Mouse (Mus musculus) heart, embryonic 14.5 days (tissue): ENCODE results near the gene Krtap12-1. TPM values are rescaled to one million over a fixed set of nuclear protein-coding genes. Genes with fewer than 3 reads are reported as not detected.

ENCODE experiments used
- ATAC-seq: fragments of 200-750 bp; cut with Nextera tagmentation; 2 replicates; pipeline ENCODE4 v1.8.0; 2017; ENCODE audit warnings: low read depth, moderate TSS enrichment; ENCODE audit not compliant: insufficient number of reproducible peaks, insufficient read depth, low FRiP score
- H3K27ac ChIP-seq, 2 experiments: fragments of 200-500 bp in 1 of 2; fragments of 300-500 bp in 1 of 2; sonication (generic) in 1 of 2; replicated peaks in 1 of 2; 2 replicates each; pipeline ENCODE4 v1.5.1; 2012 to 2014; ENCODE audit warnings: low read depth in 2 of 2, low read length in 2 of 2, control low read depth in 1 of 2, mild to moderate bottlenecking in 1 of 2, mixed read lengths in 1 of 2; ENCODE audit not compliant: control insufficient read depth in 1 of 2, insufficient read depth in 1 of 2
- H3K27me3 ChIP-seq: fragments of 300-500 bp; sonication (generic); 2 replicates; pipeline ENCODE4 v1.6.1; 2014; ENCODE audit warnings: mild to moderate bottlenecking, low read length, control low read depth; ENCODE audit not compliant: control insufficient read depth, insufficient read depth
- H3K36me3 ChIP-seq: fragments of 300-500 bp; sonication (generic); 2 replicates; pipeline ENCODE4 v1.6.1; 2014; ENCODE audit warnings: mild to moderate bottlenecking, control low read depth, low read length, mixed read lengths; ENCODE audit not compliant: control insufficient read depth, insufficient read depth
- H3K4me1 ChIP-seq, 2 experiments: fragments of 200-500 bp in 1 of 2; fragments of 300-500 bp in 1 of 2; sonication (generic) in 1 of 2; 2 replicates each; pipeline ENCODE4 v1.6.1; 2012 to 2014; ENCODE audit warnings: low read length in 2 of 2, control low read depth in 1 of 2, mixed read lengths in 1 of 2; ENCODE audit not compliant: control insufficient read depth in 2 of 2, insufficient read depth in 2 of 2
- H3K4me2 ChIP-seq: fragments of 300-500 bp; sonication (generic); 2 replicates; pipeline ENCODE4 v1.6.1; 2014; ENCODE audit warnings: mild to moderate bottlenecking, low read length
- H3K4me3 ChIP-seq, 2 experiments: fragments of 200-500 bp in 1 of 2; fragments of 300-500 bp in 1 of 2; sonication (generic) in 1 of 2; 2 replicates each; pipeline ENCODE4 v1.5.1; 2012 to 2014; ENCODE audit warnings: low read length in 2 of 2, mild to moderate bottlenecking in 2 of 2, control low read depth in 1 of 2, low read depth in 1 of 2, moderate library complexity in 1 of 2; ENCODE audit not compliant: control insufficient read depth in 1 of 2, insufficient read depth in 1 of 2
- H3K9ac ChIP-seq: fragments of 300-500 bp; sonication (generic); 2 replicates; pipeline ENCODE4 v1.6.1; 2014; ENCODE audit warnings: mild to moderate bottlenecking, low read length
- H3K9me3 ChIP-seq: fragments of 300-500 bp; sonication (generic); 2 replicates; pipeline ENCODE4 v1.6.1; 2016; ENCODE audit warnings: low read length, control low read depth; ENCODE audit not compliant: control insufficient read depth
- WGBS: fragments of 180-500 bp; shearing (Covaris S2); extraction: QIAGEN DNeasy Blood & Tissue Kit; methylation state at CpG from one replicate; pipeline ENCODE4 v1.1.7; 2014; 5-methylcytosine and 5-hydroxymethylcytosine counted together
- polyA plus RNA-seq: library from polyadenylated mRNA; unstranded; fragments of >200 nt; fragmentation: Nextera tagmentation; extraction: Ambion mirVana; gene quantifications from 2 replicates; pipeline ENCODE4 v1.2.1, GENCODE M21; 2014

Gene Krtap12-1
- polyA plus RNA-seq, 1 experiment from 2014 or later, result not detected

GRCm38 (mm10) chr10:77713734-77714133, 6.7 kb upstream of the Krtap12-1 start:
- H3K9ac ChIP-seq, result no peak overlapping the region
- no peaks in the 10 kb centered on the region for H3K4me1 ChIP-seq
- H3K27me3 ChIP-seq, result no peaks in the 10 kb centered on the region
- H3K27ac ChIP-seq, result no peak overlapping the region
- H3K4me2 ChIP-seq, result no peak overlapping the region
- H3K9me3 ChIP-seq, result peaks cover 4% of the 10 kb centered on the region; the same call in 1 of the 2 replicates
- H3K36me3 ChIP-seq, result no peaks in the 10 kb centered on the region
- no peak for ATAC-seq
- WGBS, result 58% methylated on average over 4 of the region's 4 CpGs
- no peak overlapping the region for H3K4me3 ChIP-seq

- Histone ChIP-seq H3K9me3 (peaks cover 4% of the 10 kb centered on the region; the same call in 1 of the 2 replicates), H3K4me3 (no peak within 1 kb of the TSS), H3K36me3 (no peaks in the 10 kb centered on the region), H3K9ac (no peak within 1 kb of the TSS), H3K4me1 (no peaks in the 10 kb centered on the region), H3K4me2 (no peak within 1 kb of the TSS), H3K27ac (no peak within 1 kb of the TSS), H3K27me3 (no peaks in the 10 kb centered on the region)
- 70% methylated on average over 1 of the region's 1 CpGs for WGBS
- ATAC-seq, result no peak
Observed at GRCm38 (mm10) chr10:77715507-77715906, 4.9 kb upstream of the Krtap12-1 start, which contains the start of gene Gm10142. Gene Gm10142 (plus strand): TSS chr10:77715807.

GRCm38 (mm10) chr10:77724855-77725254, 4.5 kb downstream of the Krtap12-1 start:
- H3K9me3 ChIP-seq, result no peaks in the 10 kb centered on the region
- no peaks in the 10 kb centered on the region for H3K4me1 ChIP-seq
- H3K4me2 ChIP-seq, result no peak overlapping the region
- WGBS, result 68% methylated on average over 8 of the region's 8 CpGs
- H3K27me3 ChIP-seq, result no peaks in the 10 kb centered on the region
- no peak for ATAC-seq
- H3K9ac ChIP-seq, result no peak overlapping the region
- no peak overlapping the region for H3K27ac ChIP-seq
- H3K36me3 ChIP-seq, result no peaks in the 10 kb centered on the region
- H3K4me3 ChIP-seq, result no peak overlapping the region

GRCm38 (mm10) chr10:77726186-77726585, 5.8 kb downstream of the Krtap12-1 start, which contains the start of gene Gm10100:
Gene Gm10100 (plus strand): TSS chr10:77726486.
- no peak within 1 kb of the TSS for H3K4me2 ChIP-seq
- 28% methylated on average over 3 of the region's 3 CpGs for WGBS

GRCm38 (mm10) chr10:77728280-77728679, 7.9 kb downstream of the Krtap12-1 start:
- Histone ChIP-seq H3K9ac (no peak overlapping the region), H3K36me3 (no peaks in the 10 kb centered on the region), H3K9me3 (no peaks in the 10 kb centered on the region), H3K27ac (no peak overlapping the region), H3K4me1 (no peaks in the 10 kb centered on the region), H3K4me3 (no peak overlapping the region), H3K27me3 (no peaks in the 10 kb centered on the region), H3K4me2 (no peak overlapping the region)
- ATAC-seq, result no peak
- 59% methylated on average over 4 of the region's 4 CpGs for WGBS

More at GRCm38 (mm10) chr10:77726186-77726585, 5.8 kb downstream of the Krtap12-1 start, which contains the start of gene Gm10100:
- ATAC-seq, result no peak
- H3K9ac ChIP-seq, result no peak within 1 kb of the TSS
- H3K36me3 ChIP-seq, result no peaks in the 10 kb centered on the region
- H3K4me1 ChIP-seq, result no peaks in the 10 kb centered on the region
- H3K27ac ChIP-seq, result no peak within 1 kb of the TSS
- H3K9me3 ChIP-seq, result no peaks in the 10 kb centered on the region
- no peaks in the 10 kb centered on the region for H3K27me3 ChIP-seq
- no peak within 1 kb of the TSS for H3K4me3 ChIP-seq

GRCm38 (mm10) chr10:77729241-77729640, 8.8 kb downstream of the Krtap12-1 start:
- Histone ChIP-seq H3K9ac (no peak overlapping the region), H3K27me3 (no peaks in the 10 kb centered on the region), H3K9me3 (no peaks in the 10 kb centered on the region), H3K4me1 (no peaks in the 10 kb centered on the region), H3K4me3 (no peak overlapping the region), H3K36me3 (no peaks in the 10 kb centered on the region), H3K27ac (no peak overlapping the region), H3K4me2 (no peak overlapping the region)
- 52% methylated on average over 4 of the region's 4 CpGs for WGBS
- no peak for ATAC-seq

GRCm38 (mm10) chr10:77735928-77736327, 15.5 kb downstream of the Krtap12-1 start:
- H3K27me3 ChIP-seq, result no peaks in the 10 kb centered on the region
- peaks cover 4% of the 10 kb centered on the region for H3K9me3 ChIP-seq
- 96% methylated on average over 1 of the region's 1 CpGs for WGBS
- no peaks in the 10 kb centered on the region for H3K4me1 ChIP-seq
- no peak overlapping the region for H3K9ac ChIP-seq
- no peaks in the 10 kb centered on the region for H3K36me3 ChIP-seq
- no peak overlapping the region for H3K4me3 ChIP-seq
- H3K4me2 ChIP-seq, result no peak overlapping the region
- ATAC-seq, result no peak
- no peak overlapping the region for H3K27ac ChIP-seq

- H3K4me3 ChIP-seq, result no peak overlapping the region
- WGBS, result 71% methylated on average over 4 of the region's 4 CpGs
- H3K36me3 ChIP-seq, result no peaks in the 10 kb centered on the region
- no peaks in the 10 kb centered on the region for H3K27me3 ChIP-seq
- no peak overlapping the region for H3K27ac ChIP-seq
- H3K4me2 ChIP-seq, result no peak overlapping the region
- ATAC-seq, result no peak
- no peak overlapping the region for H3K9ac ChIP-seq
- H3K9me3 ChIP-seq, result peaks cover 4% of the 10 kb centered on the region
- H3K4me1 ChIP-seq, result no peaks in the 10 kb centered on the region
Observed at GRCm38 (mm10) chr10:77738929-77739328, 18.5 kb downstream of the Krtap12-1 start.
